Mouse (Mus musculus): Measurements from ENCODE around the gene Rab31. TPM values are rescaled to one million over a fixed set of nuclear protein-coding genes. Genes with fewer than 3 reads are reported as not detected.
A peak's percentile ranks its signal among the peaks of the same experiment; 100 is the strongest.

Rab31 gene
- total RNA-seq, 1 experiment = 22.8 TPM

GRCm38 (mm10) chr17:65791161-65791560, 18.6 kb upstream of the Rab31 start:
- Histone ChIP-seq H3K4me3 (ENCODE audit: insufficient read depth in 1 of 2, low read depth in 1 of 2, low read length in 2 of 2, poor library complexity in 1 of 2, severe bottlenecking in 1 of 2) (no peak overlapping the region), H3K9me3 (ENCODE audit: control insufficient read depth, insufficient read depth, low read depth, low read length) (no peaks in the 10 kb centered on the region), H3K36me3 (ENCODE audit: control insufficient read depth, insufficient read depth, low read length, poor library complexity, severe bottlenecking) (peaks cover 2% of the 10 kb centered on the region; the same call in 1 of the 2 replicates), H3K4me1 (ENCODE audit: control insufficient read depth in 2 of 2, insufficient read depth in 2 of 2, low read length in 2 of 2, poor library complexity in 1 of 2) (peaks cover 2 to 10% of the 10 kb centered on the region in 2 experiments; a peak in 3 of 4 replicates), H3K27ac (ENCODE audit: insufficient read depth, low read depth, low read length, poor library complexity, severe bottlenecking) (no peak overlapping the region), H3K9ac (ENCODE audit: insufficient read depth, low read depth, low read length, poor library complexity, severe bottlenecking) (no peak overlapping the region)
- TF ChIP-seq CHD2 (IDR thresholded peaks at IDR 0.05; ENCODE audit: low read depth, low read length) (no peak), MAFK (IDR thresholded peaks at IDR 0.05; ENCODE audit: insufficient read depth, low read depth, low read length) (no peak), HCFC1 (IDR thresholded peaks at IDR 0.05; ENCODE audit: borderline replicate concordance, insufficient read depth, low read length) (no peak), ZNF384 (IDR thresholded peaks at IDR 0.05; ENCODE audit: low read depth, low read length) (no peak), ZC3H11A (IDR thresholded peaks at IDR 0.05; ENCODE audit: borderline replicate concordance, low read depth, low read length) (no peak)
- no peak for DNase-seq (ENCODE audit: low read depth, low spot score)
- in situ Hi-C loops (cut with MboI; ENCODE audit: low sequenced_read_pairs in 2 of 2, unreplicated experiment in 2 of 2) = no loop called here

- no peaks in the 10 kb centered on the region for H3K9me3 ChIP-seq (ENCODE audit: control insufficient read depth, insufficient read depth, low read depth, low read length)
- H3K4me3 ChIP-seq (ENCODE audit: insufficient read depth in 1 of 2, low read depth in 1 of 2, low read length in 2 of 2, poor library complexity in 1 of 2, severe bottlenecking in 1 of 2) = no peak overlapping the region
- no peak overlapping the region for H3K9ac ChIP-seq (ENCODE audit: insufficient read depth, low read depth, low read length, poor library complexity, severe bottlenecking)
- no peak for TF ChIP-seq MAFK (IDR thresholded peaks at IDR 0.05; ENCODE audit: insufficient read depth, low read depth, low read length)
- no peak for TF ChIP-seq ZNF384 (IDR thresholded peaks at IDR 0.05; ENCODE audit: low read depth, low read length)
- TF ChIP-seq CHD2 (IDR thresholded peaks at IDR 0.05; ENCODE audit: low read depth, low read length) = no peak
- TF ChIP-seq ZC3H11A (IDR thresholded peaks at IDR 0.05; ENCODE audit: borderline replicate concordance, low read depth, low read length) = no peak
- no peak for TF ChIP-seq HCFC1 (IDR thresholded peaks at IDR 0.05; ENCODE audit: borderline replicate concordance, insufficient read depth, low read length)
- H3K4me1 ChIP-seq (ENCODE audit: control insufficient read depth in 2 of 2, insufficient read depth in 2 of 2, low read length in 2 of 2, poor library complexity in 1 of 2) = peaks cover 4 to 6% of the 10 kb centered on the region in 2 experiments; a peak in 3 of 4 replicates
- peaks cover 2% of the 10 kb centered on the region; the same call in 1 of the 2 replicates for H3K36me3 ChIP-seq (ENCODE audit: control insufficient read depth, insufficient read depth, low read length, poor library complexity, severe bottlenecking)
- H3K27ac ChIP-seq (ENCODE audit: insufficient read depth, low read depth, low read length, poor library complexity, severe bottlenecking) = no peak overlapping the region
- in situ Hi-C loops (cut with MboI; ENCODE audit: low sequenced_read_pairs in 2 of 2, unreplicated experiment in 2 of 2) = no loop called here
- no peak for DNase-seq (ENCODE audit: low read depth, low spot score)
These were observed 17.0 kb upstream of the Rab31 start for GRCm38 (mm10) chr17:65789576-65789975.

GRCm38 (mm10) chr17:65788542-65789291, 16.2 kb upstream of the Rab31 start:
- H3K4me3 ChIP-seq (ENCODE audit: insufficient read depth in 1 of 2, low read depth in 1 of 2, low read length in 2 of 2, poor library complexity in 1 of 2, severe bottlenecking in 1 of 2) = no peak overlapping the region
- no peak overlapping the region for H3K9ac ChIP-seq (ENCODE audit: insufficient read depth, low read depth, low read length, poor library complexity, severe bottlenecking)
- no peak for DNase-seq (ENCODE audit: low read depth, low spot score)
- no peak overlapping the region for H3K27ac ChIP-seq (ENCODE audit: insufficient read depth, low read depth, low read length, poor library complexity, severe bottlenecking)
- TF ChIP-seq HCFC1 (IDR thresholded peaks at IDR 0.05; ENCODE audit: borderline replicate concordance, insufficient read depth, low read length) = no peak
- TF ChIP-seq ZNF384 (IDR thresholded peaks at IDR 0.05; ENCODE audit: low read depth, low read length) = 0 out of 2 replicates have a peak, but pooled peaks have one; percentile 9
- in situ Hi-C loops (cut with MboI; ENCODE audit: low sequenced_read_pairs in 2 of 2, unreplicated experiment in 2 of 2) = no loop called here
- peaks cover 2% of the 10 kb centered on the region; the same call in 1 of the 2 replicates for H3K36me3 ChIP-seq (ENCODE audit: control insufficient read depth, insufficient read depth, low read length, poor library complexity, severe bottlenecking)
- peaks cover 4 to 8% of the 10 kb centered on the region in 2 experiments; a peak in 3 of 4 replicates for H3K4me1 ChIP-seq (ENCODE audit: control insufficient read depth in 2 of 2, insufficient read depth in 2 of 2, low read length in 2 of 2, poor library complexity in 1 of 2)
- H3K9me3 ChIP-seq (ENCODE audit: control insufficient read depth, insufficient read depth, low read depth, low read length) = no peaks in the 10 kb centered on the region

- in situ Hi-C loops (cut with MboI; ENCODE audit: low sequenced_read_pairs in 2 of 2, unreplicated experiment in 2 of 2) = no loop called here
- Histone ChIP-seq H3K9ac (ENCODE audit: insufficient read depth, low read depth, low read length, poor library complexity, severe bottlenecking) (no peak overlapping the region), H3K9me3 (ENCODE audit: control insufficient read depth, insufficient read depth, low read depth, low read length) (no peaks in the 10 kb centered on the region), H3K27ac (ENCODE audit: insufficient read depth, low read depth, low read length, poor library complexity, severe bottlenecking) (no peak overlapping the region), H3K36me3 (ENCODE audit: control insufficient read depth, insufficient read depth, low read length, poor library complexity, severe bottlenecking) (peaks cover 2% of the 10 kb centered on the region; the same call in 1 of the 2 replicates), H3K4me3 (ENCODE audit: insufficient read depth in 1 of 2, low read depth in 1 of 2, low read length in 2 of 2, poor library complexity in 1 of 2, severe bottlenecking in 1 of 2) (no peak overlapping the region), H3K4me1 (ENCODE audit: control insufficient read depth in 2 of 2, insufficient read depth in 2 of 2, low read length in 2 of 2, poor library complexity in 1 of 2) (peaks cover 2 to 8% of the 10 kb centered on the region in 2 experiments; a peak in 3 of 4 replicates)
- no peak for TF ChIP-seq HCFC1 (IDR thresholded peaks at IDR 0.05; ENCODE audit: borderline replicate concordance, insufficient read depth, low read length)
- TF ChIP-seq MAFK (IDR thresholded peaks at IDR 0.05; ENCODE audit: insufficient read depth, low read depth, low read length) = no peak
- TF ChIP-seq ZC3H11A (IDR thresholded peaks at IDR 0.05; ENCODE audit: borderline replicate concordance, low read depth, low read length) = no peak
- TF ChIP-seq CHD2 (IDR thresholded peaks at IDR 0.05; ENCODE audit: low read depth, low read length) = no peak
- no peak for TF ChIP-seq ZNF384 (IDR thresholded peaks at IDR 0.05; ENCODE audit: low read depth, low read length)
- no peak for DNase-seq (ENCODE audit: low read depth, low spot score)
These were observed 14.7 kb upstream of the Rab31 start for GRCm38 (mm10) chr17:65787261-65787660.

All from ES-E14 (cell line).